Mouse (Mus musculus) ES-E14 (cell line): ENCODE results near the gene Arhgap32.

Experiments
- CHD2 ChIP-seq: IDR thresholded peaks from 2 replicates; pipeline ENCODE4 v1.6.1; 2014; ENCODE audit warnings: mild to moderate bottlenecking, low read depth, low read length, inconsistent platforms
- HCFC1 ChIP-seq: IDR thresholded peaks from 2 replicates; pipeline ENCODE4 v1.6.1; 2012; ENCODE audit warnings: low read length, inconsistent platforms, borderline replicate concordance; ENCODE audit not compliant: insufficient read depth
- ZNF384 ChIP-seq: IDR thresholded peaks from 2 replicates; pipeline ENCODE4 v1.6.1; 2012; ENCODE audit warnings: low read depth, low read length, inconsistent platforms

DNA sequence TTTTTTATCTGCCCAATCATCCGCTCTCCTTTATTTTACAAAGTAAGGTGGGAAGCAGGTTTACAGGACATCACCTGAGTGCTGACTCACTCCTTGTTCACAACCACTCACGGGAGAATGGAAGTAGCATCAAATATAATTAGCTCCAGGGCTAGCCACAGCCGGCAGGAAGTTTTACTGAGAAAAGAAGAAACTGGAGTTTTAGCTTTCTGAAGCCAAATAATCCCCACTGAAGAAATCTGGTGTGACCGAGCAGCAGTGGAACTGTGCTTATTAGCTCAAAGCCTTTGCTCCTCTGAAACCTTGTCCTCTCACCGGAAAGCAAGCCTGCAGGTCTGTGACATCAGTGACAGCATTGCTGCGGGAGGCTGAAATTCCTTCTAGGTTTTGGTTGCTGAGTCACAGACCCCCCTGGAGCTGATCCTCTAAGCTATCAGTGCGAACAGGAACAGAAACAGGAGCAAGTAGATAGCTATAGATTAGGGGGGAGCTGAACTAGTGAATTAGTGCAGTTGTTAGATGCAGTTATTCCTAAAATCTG is 88.6 kb downstream of the Arhgap32 start:
- no peak for TF ChIP-seq CHD2
- TF ChIP-seq HCFC1 = no peak
- no peak for TF ChIP-seq ZNF384
